Mouse (Mus musculus) retina, embryonic 14.5 days (tissue): ENCODE measurements around the gene Ankrd44.

Experiments used
- DNase-seq: peaks from one replicate; pipeline ENCODE4 v3.0.0-alpha.2; 2015; ENCODE audit warnings: low spot score

Gene Ankrd44

GRCm38 (mm10) chr1:54922707-54923106, 3.5 kb downstream of the Ankrd44 start:
- DNase-seq = no peak

GRCm38 (mm10) chr1:54922025-54922574, 4.1 kb downstream of the Ankrd44 start:
- no peak for DNase-seq

DNA sequence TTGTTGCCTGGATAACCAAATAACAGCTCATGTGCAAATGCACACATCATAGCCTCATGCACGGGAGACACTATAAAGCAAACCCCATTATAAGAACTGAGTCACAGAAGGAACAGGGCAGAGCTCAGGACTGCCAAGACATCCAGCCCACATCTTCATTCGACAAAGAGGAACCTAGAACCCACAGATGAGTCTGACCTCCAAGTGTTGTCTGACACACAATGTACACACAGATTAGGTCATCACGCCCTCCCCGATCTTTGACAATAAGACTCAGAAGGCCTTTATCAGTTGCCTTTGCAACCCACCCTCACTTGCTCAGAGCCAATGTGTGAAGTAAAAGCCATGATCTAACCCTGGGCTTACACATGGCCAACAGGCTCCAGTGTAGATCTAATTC, 6.1 kb downstream of the Ankrd44 start:
- no peak for DNase-seq

DNA sequence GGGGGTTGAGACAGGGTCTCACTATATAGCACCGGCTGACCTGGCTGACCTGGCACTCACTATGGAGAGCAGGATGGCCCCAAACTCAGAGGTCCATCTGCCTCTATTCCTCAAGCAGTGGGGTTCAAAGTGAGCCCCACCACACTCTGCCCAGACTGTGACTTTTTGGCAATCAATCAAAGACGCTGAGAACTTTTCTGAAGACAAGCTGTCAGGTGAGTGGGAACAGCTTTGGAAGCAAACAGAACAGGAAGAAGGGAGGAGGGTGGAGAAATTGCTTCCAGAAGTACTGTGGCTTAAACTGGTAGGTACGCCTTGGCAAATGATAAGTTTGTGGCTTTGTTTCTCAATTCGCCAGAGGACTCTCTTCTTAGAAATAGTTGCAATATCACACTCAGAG, 9.7 kb downstream of the Ankrd44 start:
- no peak for DNase-seq

GRCm38 (mm10) chr1:54914387-54914786, 11.8 kb downstream of the Ankrd44 start:
- DNase-seq = no peak

GRCm38 (mm10) chr1:54913379-54913873, 12.8 kb downstream of the Ankrd44 start:
- no peak for DNase-seq

DNA sequence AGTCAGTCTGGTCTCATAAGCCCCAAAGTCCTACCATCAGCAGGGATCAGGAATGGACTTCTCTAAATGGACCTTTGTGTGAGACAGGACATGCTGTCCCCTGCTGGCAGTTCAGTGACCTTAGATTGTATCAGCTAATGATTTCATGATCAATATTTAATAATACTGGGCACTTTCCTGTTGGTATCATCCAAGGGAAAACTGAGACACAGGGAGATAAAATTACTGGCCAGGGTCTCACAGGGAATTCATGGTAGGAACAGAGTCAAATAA, 13.2 kb downstream of the Ankrd44 start:
- DNase-seq = no peak

GRCm38 (mm10) chr1:54912290-54913062, 13.7 kb downstream of the Ankrd44 start:
- no peak for DNase-seq

DNA sequence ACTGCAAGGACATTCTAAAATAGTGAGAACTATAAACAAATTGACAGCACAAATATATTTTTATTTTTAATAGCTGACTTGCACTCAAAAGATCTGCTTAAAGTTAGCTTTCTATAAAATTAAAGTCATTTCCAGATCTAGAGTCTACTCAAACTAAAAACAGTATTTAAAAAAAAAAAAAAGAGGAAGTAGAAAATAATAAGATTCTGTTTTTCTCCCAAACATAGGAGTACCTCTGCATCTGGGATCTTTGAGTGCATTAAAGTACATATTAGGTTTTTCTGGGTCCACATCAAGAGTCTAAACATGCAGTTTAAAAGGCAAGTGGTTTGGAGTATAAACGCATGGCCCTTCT, 15.0 kb downstream of the Ankrd44 start:
- no peak for DNase-seq

DNA sequence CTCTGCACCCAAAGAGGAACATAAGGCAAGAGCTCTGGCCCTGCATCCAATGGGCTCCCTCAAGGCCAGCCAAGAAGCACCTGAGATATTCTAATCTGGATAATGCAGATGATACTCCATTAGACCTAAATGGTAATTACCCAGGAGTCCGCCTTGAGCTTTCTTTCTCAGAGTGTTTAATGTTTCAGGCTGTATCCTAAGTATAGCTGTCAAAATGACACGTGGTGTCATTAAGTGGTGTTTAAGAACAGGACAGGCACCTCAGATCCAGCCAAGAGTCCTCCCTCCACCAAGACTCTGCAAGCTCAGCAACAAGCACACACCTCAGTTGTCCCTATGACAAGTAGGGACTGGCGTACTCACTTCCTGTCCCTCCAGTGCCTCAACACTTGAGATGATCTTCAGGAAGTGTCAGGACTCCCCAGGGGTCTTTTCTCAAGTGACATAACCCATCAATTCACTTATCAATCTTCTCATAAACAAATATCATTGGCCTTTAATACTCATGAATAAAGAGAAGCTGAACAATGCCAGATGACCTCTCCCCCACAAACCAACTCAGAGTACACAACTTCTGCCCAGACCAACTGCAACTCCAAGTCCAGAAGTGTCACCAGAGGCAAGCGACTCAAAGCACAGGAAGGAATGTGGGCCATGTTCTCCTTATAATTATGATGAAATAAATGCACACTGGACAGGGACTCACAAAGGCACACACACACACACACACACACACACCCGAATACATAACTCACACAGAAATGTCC, 15.5 kb downstream of the Ankrd44 start:
- DNase-seq = no peak

DNA sequence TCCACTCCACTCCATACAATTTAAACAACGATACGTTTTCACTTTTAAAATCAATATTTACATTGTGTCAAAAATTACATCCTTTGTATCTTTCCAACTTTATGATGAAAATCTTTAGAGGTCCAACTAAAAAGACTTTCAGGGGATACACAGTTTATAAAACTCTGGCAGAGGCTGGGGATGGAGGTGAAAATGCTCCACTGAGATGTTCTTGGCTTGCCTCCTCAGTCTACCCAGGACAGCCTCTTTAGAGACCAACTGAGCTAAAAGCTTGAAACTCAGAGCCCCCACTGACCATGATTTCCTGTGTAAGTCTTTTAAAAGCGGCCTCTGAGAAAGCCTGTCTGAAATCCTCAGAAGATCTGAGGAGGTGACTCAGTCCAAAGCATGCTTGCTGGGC, 17.4 kb downstream of the Ankrd44 start:
- DNase-seq = no peak

DNA sequence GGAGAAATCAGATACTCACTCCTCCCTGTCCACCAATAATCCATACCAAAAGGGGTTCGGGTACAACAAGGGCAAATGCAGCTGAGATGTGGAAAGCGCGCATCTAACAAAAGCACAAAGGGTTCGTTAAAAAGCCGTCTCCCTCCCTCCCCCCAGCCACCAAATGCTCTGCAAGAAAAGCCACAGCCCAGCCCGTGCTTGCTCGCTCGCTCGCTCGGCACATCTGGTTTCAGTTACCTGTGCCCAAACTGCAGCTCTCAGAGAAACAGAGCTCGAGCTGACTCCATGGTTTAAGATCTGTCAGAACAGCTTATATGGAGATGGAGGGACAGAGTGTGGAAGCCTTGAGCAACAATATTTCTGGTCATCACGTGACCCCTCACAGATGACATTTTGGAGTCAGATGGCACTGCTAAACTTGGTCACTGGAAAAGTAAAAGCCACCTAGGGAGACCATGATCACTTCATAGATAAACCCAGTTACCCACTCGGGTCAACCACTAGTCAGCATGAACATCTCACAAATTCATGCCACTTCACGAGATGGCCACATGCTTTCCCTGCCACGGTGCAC, 19.0 kb downstream of the Ankrd44 start:
- DNase-seq = no peak

- DNase-seq = no peak
Observed at GRCm38 (mm10) chr1:54906322-54906721, 19.9 kb downstream of the Ankrd44 start.

DNA sequence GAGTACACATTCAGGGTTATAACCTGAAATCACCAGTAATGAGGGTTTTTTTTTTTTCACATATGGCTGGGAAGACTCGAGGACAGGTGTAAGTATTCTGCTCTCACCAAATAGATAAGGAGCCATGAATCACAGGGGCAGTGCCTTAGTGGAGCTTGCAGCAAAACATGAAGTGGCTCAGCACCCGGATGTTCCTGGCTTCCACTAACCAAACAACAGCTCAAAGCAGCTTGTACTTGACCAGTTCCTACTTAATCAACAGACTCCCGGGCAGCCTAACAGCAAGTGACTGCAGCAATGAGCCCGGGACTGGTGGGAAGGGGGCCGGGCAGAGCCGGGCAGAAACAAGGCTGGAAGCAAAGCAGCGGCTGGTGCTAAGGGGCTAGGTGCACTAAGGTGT, 20.6 kb downstream of the Ankrd44 start:
- no peak for DNase-seq

DNA sequence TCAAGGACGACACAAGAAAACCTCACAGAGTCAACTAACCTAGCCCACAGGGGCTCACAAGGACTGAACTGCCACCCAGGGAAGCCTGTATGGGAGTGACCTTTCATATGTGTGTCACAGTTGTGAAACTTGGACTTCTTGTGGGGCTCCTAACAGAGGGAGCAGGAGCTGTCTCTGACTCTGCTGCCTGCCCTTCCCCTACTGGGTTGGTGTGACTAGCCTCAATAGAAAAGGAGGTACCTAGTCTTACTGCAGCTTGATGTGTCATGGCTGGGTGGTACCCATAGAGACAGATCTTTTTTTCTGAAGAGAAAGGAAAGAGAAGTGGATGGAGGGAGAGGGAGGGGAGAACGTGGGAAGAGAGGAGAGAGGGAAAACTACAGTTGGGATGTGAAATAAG, 22.0 kb downstream of the Ankrd44 start:
- no peak for DNase-seq

GRCm38 (mm10) chr1:54902689-54903246, 23.4 kb downstream of the Ankrd44 start:
- DNase-seq = no peak

- no peak for DNase-seq
Observed at GRCm38 (mm10) chr1:54901084-54901483, 25.1 kb downstream of the Ankrd44 start.

DNA sequence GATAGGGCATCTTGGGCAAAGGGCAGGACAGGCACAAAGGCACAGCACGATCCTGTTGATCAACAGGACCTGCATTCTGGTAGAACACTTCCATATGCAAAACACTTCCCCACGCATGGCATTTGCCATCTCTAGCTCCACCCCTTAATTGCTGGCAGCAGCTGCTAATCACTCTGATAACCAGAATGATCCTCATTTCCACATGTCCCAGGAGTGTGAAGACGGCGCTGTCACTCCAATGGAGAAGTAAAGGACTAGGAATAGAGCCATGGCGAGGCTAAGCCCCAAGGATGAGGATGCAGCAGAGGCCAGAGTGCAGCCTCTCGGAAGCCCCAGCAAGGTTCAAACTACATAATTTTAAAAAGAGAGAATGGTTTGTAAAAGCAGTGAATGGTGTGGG, 26.9 kb downstream of the Ankrd44 start:
- no peak for DNase-seq

- no peak for DNase-seq
Observed at GRCm38 (mm10) chr1:54898656-54899084, 27.5 kb downstream of the Ankrd44 start.

DNA sequence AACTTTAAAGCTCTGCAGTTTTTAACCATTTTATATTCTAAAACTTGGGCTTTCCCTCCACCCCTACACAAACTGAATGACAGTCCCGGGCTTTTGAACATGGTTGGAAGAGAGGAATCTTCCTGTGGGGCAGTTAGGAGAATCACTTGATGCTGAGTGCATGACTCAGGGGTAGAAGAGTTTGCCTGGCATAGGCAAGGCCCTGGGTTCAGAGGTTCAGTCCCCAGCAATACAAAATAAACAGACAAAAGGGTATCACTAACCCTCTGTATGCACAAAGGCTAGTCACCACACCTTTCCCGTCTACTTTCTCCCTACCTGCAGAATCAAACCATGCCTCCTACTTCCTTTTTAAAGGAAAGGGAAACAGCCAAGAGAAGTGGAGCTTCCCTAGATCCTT, 28.5 kb downstream of the Ankrd44 start:
- DNase-seq = no peak

DNA sequence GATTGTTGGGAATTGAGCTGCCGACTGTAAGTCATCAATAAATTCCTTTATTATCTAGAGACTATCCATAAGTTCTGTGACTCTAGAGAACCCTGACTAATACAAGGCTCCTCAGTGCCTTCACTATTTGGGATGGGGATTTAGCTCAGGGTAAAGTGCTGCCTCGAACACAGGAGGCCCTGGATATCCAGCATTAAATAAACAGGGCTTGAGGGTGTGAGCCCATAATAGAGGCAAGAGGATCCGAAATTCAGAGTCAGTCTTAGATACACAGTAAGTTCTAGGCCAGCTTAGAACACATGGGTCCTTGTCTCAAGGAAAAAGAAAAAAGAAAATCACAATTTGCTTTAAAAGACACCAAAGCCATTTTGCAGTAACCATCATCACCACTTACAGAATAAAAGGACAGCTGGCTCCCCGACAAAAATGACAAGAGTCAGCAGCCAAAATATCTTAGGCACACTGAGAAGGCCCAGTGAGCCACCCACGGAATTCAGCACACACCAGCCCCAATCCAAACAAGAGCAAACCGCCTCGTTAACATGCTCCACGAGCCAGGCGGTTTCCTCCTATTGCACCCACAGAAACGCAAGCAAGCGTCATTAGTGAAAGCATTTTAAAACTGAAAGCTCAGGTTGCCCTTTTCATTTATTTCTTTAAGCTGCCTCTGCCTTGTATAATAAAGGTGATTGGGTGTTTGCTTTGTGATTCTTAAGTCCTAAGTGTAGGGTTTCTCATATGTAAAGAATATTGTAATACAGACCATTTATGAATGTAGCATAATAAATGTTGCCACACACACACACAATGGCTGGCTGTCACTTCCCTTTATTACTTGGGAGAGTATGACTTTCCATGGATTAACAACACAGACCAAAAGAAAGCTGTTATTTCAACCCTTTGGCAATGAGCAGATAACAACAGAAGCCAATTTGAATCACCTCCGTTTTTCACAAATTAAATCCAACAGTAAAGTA, 29.8 kb downstream of the Ankrd44 start:
- no peak for DNase-seq
